Mouse (Mus musculus) small intestine, adult 2 months (tissue): ENCODE measurements around the gene Cmah.

Experiments used
- CTCF ChIP-seq: fragments of 200-500 bp; IDR thresholded peaks from 2 replicates; pipeline ENCODE4 v1.5.1; 2012; ENCODE audit warnings: low read depth, mild to moderate bottlenecking, control low read depth, inconsistent platforms, low read length, moderate library complexity, mixed read lengths; ENCODE audit not compliant: insufficient replicate concordance, insufficient read length; ENCODE audit errors: extremely low read depth
- POLR2A ChIP-seq: fragments of 200-500 bp; IDR thresholded peaks from 2 replicates; pipeline ENCODE4 v1.6.1; 2012; ENCODE audit warnings: low read depth, mild to moderate bottlenecking, control low read depth, inconsistent platforms, low read length, moderate library complexity

- no peak for TF ChIP-seq CTCF
- TF ChIP-seq POLR2A, result no peak
Measured at GRCm38 (mm10) chr13:24518887-24519286, 191.7 kb downstream of the Cmah start.
